Mouse (Mus musculus) ES-Bruce4 (cell line): ENCODE data around the gene Znrf3. TPM values are rescaled to one million over a fixed set of nuclear protein-coding genes. Genes with fewer than 3 reads are reported as not detected.

ENCODE experiments used
- H3K27ac ChIP-seq: 2 replicates; pipeline ENCODE4 v1.5.1; 2012; ENCODE audit warnings: low read length, inconsistent platforms; ENCODE audit not compliant: insufficient read depth
- H3K27me3 ChIP-seq: 2 replicates; pipeline ENCODE4 v1.6.1; 2012; ENCODE audit warnings: mild to moderate bottlenecking, low read length, inconsistent platforms; ENCODE audit not compliant: control insufficient read depth, poor library complexity, insufficient read depth, severe bottlenecking
- H3K36me3 ChIP-seq: 2 replicates; pipeline ENCODE4 v1.6.1; 2012; ENCODE audit warnings: inconsistent platforms, mild to moderate bottlenecking, low read length, moderate library complexity; ENCODE audit not compliant: control insufficient read depth, poor library complexity, insufficient read depth, severe bottlenecking
- H3K4me1 ChIP-seq: one replicate; pipeline ENCODE4 v1.8.1; 2011; ENCODE audit warnings: low read length; ENCODE audit not compliant: control insufficient read depth, insufficient read depth
- H3K4me3 ChIP-seq: 2 replicates; pipeline ENCODE4 v1.5.1; 2011; ENCODE audit warnings: low read depth, mild to moderate bottlenecking, low read length
- H3K9ac ChIP-seq: 2 replicates; pipeline ENCODE4 v1.6.1; 2012; ENCODE audit warnings: low read depth, mild to moderate bottlenecking, inconsistent platforms; ENCODE audit not compliant: poor library complexity, severe bottlenecking
- H3K9me3 ChIP-seq: replicated peaks from 2 replicates; pipeline ENCODE4 v1.6.1; 2012; ENCODE audit warnings: mild to moderate bottlenecking, low read length, inconsistent platforms; ENCODE audit not compliant: control insufficient read depth, poor library complexity, insufficient read depth, severe bottlenecking
- CTCF ChIP-seq: IDR thresholded peaks from one replicate; pipeline ENCODE4 v1.8.1; 2011; ENCODE audit warnings: low read depth, low read length
- EP300 ChIP-seq: IDR thresholded peaks from 2 replicates; pipeline ENCODE4 v1.6.1; 2011; ENCODE audit warnings: low read depth, low read length; ENCODE audit not compliant: insufficient read depth
- POLR2A ChIP-seq: IDR thresholded peaks from one replicate; pipeline ENCODE4 v1.8.1; 2011; ENCODE audit warnings: low read length; ENCODE audit not compliant: insufficient read depth
- polyA plus RNA-seq: library from polyadenylated mRNA; stranded (reverse); fragments of >200 nt; gene quantifications from 2 replicates; pipeline ENCODE4 v1.2.4, GENCODE M21; 2011; ENCODE audit warnings: low read depth; ENCODE audit not compliant: missing spikeins, insufficient read depth, insufficient read length

Gene Znrf3
- polyA plus RNA-seq, 1 experiment: 15.8 TPM

DNA sequence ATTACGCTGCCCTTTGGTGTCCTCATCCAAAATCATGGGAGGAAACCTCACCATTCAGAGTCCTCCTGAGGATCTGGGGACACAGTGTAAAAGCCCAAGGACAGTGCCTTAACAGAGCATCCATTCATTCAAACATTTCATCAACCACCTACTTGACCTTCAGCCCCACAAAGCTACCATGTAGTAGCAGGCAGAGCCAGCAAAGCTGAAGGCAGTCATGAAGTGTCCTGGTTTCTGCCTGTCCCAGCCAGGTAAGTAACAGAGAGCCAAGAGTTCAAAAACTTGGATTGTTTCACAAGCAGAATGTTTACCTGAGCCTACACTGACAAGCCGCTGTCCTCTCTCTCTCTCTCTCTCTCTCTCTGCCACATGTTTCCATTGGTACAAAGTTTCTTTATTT, 18.3 kb downstream of the Znrf3 start:
- no peaks in the 10 kb centered on the region for H3K4me1 ChIP-seq
- no peak overlapping the region for H3K27ac ChIP-seq
- no peaks in the 10 kb centered on the region for H3K27me3 ChIP-seq
- no peak overlapping the region for H3K9ac ChIP-seq
- no peaks in the 10 kb centered on the region for H3K9me3 ChIP-seq
- no peak overlapping the region for H3K4me3 ChIP-seq
- TF ChIP-seq POLR2A (no peak), EP300 (no peak), CTCF (no peak)
- no peaks in the 10 kb centered on the region for H3K36me3 ChIP-seq

DNA sequence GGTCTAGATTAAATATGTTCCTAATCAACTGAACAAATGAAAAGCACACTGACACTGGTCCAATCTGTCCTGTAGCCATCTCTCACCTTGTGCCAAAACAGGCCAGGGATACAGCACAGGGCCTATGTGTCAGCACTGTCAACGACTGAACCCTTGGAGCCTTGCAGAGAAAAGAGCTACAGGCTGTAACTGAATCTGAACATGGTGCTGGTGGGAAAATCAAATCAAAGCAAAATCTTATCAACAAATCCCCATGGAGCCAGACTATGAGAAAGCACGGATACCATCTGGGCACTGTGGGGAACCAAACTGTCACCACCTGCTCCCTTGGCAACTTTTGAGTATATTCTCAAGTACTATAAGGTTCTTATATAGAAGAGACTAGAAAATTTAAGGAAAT, 19.5 kb downstream of the Znrf3 start:
- no peaks in the 10 kb centered on the region for H3K36me3 ChIP-seq
- no peak overlapping the region for H3K27ac ChIP-seq
- TF ChIP-seq EP300: no peak
- TF ChIP-seq POLR2A: no peak
- TF ChIP-seq CTCF: no peak
- no peaks in the 10 kb centered on the region for H3K4me1 ChIP-seq
- H3K27me3 ChIP-seq: no peaks in the 10 kb centered on the region
- no peak overlapping the region for H3K4me3 ChIP-seq
- H3K9ac ChIP-seq: no peak overlapping the region
- H3K9me3 ChIP-seq: no peaks in the 10 kb centered on the region

DNA sequence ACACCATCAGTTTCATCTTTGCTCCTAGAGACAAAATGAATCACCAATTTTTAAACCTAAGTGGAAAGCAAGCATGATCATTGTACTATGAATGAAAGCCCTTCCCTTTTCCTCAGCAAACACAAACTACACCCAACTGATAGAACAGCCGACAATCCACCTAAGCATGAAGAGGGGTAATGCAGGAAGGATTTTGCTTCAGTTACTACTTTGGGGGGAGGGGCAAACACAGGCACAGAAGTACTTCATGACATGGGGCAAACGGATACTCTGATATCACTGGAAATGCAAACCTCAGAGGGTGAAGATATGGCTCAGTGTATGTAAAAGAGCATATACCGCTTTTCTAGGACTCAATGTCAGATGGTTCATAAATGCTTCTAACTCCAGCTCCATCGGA, 20.5 kb downstream of the Znrf3 start:
- Histone ChIP-seq H3K9ac (no peak overlapping the region), H3K27ac (no peak overlapping the region), H3K4me1 (no peaks in the 10 kb centered on the region), H3K36me3 (no peaks in the 10 kb centered on the region), H3K27me3 (no peaks in the 10 kb centered on the region), H3K4me3 (no peak overlapping the region), H3K9me3 (no peaks in the 10 kb centered on the region)
- TF ChIP-seq EP300 (no peak), CTCF (no peak), POLR2A (no peak)

DNA sequence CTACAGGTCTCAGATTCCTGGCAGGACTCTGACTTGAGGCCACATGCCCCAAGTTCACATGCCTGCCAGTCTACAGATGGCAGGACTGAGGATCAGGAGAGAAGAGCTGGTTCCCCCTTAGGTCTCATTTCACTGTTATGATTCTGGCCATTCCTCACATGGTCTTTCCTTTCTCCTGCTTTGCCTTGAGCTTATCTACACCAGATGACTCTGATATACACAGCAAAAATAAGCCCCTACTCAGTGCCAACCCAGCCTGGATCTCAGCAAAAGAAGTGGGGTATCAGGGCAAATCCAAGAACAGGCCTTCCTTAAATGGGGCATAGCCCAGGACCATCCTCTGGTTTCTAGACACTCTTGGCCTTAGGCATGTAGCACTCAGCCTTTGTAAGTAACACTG, 21.6 kb downstream of the Znrf3 start:
- Histone ChIP-seq H3K9ac (no peak overlapping the region), H3K4me3 (no peak overlapping the region), H3K27me3 (no peaks in the 10 kb centered on the region), H3K27ac (no peak overlapping the region), H3K4me1 (no peaks in the 10 kb centered on the region), H3K36me3 (no peaks in the 10 kb centered on the region), H3K9me3 (no peaks in the 10 kb centered on the region)
- TF ChIP-seq EP300: no peak
- no peak for TF ChIP-seq CTCF
- no peak for TF ChIP-seq POLR2A

DNA sequence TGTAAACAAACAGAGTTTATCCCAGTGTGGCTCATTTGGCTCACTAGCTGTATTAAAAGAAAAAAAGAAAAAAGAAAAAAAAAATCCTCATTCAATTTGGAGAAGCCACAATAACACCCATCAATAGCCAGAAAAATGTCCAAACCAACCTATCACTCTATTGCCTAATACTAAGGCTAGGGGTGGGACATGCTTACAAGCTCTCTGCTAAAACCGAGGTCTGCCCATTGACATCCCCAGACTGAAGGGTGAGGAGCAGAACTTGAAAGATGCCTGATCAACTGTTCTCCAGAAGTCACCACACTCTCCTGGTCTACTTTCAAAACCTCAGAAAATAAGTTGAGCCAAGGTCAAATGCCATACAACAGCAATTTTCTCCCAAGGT, 22.4 kb downstream of the Znrf3 start:
- H3K9ac ChIP-seq: no peak overlapping the region
- TF ChIP-seq EP300 (no peak), CTCF (no peak), POLR2A (no peak)
- H3K4me1 ChIP-seq: no peaks in the 10 kb centered on the region
- H3K27ac ChIP-seq: no peak overlapping the region
- no peak overlapping the region for H3K4me3 ChIP-seq
- no peaks in the 10 kb centered on the region for H3K9me3 ChIP-seq
- no peaks in the 10 kb centered on the region for H3K36me3 ChIP-seq
- no peaks in the 10 kb centered on the region for H3K27me3 ChIP-seq

DNA sequence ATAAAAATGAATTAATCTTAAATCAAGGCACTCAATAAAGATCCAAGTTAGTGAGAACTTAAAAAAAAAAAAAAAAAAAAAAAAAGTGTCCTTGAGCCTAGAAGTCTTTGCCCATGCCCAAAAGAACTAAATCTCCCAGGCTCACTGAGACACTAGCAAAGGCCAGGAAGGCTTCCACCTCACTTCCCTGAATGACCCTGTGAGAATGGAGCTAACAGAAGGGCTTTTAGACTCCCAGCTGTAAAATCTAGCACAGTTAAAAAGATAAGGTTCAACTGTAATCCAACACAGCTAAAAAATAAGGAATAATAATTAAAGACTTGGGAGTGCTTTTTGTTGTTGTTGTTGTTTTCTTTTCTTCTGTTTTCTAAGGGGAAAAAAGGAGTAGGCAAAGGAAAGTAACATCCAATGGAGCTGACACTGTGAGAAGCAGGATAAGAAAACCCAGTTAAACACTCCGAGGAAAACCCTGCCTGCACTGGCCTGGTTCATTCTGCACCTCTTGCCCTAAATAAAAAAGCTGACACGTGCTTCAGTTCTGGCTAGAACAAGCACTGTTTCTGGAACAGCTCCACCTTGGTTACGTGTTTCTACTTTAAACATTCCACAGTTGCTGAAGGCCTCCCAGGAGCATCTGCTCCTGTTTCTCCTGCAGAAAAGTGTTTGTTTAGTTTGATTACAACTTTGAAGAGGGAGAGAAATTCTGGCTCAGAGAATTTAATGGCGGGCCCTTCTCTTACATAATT, 23.0 kb downstream of the Znrf3 start:
- Histone ChIP-seq H3K4me3 (no peak overlapping the region), H3K9me3 (no peaks in the 10 kb centered on the region), H3K9ac (no peak overlapping the region), H3K4me1 (no peaks in the 10 kb centered on the region), H3K36me3 (no peaks in the 10 kb centered on the region), H3K27me3 (no peaks in the 10 kb centered on the region), H3K27ac (no peak overlapping the region)
- no peak for TF ChIP-seq CTCF
- no peak for TF ChIP-seq EP300
- TF ChIP-seq POLR2A: no peak
